Mouse (Mus musculus): ENCODE results near the gene Dennd1a.

DNA sequence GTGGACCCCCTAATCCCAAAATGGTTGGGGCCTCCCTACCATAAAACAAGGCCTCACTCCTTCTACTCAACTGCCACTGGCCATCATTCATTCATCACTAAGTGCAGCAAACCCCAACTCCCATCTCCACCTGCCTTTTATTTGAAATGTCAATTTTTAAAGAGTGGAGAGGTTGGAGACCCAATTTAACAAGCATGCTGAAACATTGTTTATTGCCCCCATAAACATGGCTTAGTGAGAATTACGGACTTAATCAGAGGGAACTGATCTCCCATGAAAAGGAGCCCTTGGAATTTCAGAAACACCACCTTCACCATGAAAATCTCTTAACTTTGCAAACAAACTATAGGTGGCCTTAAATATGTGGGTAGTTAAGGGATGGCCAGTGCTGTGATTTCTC lies 315.5 kb downstream of the Dennd1a start:
- TF ChIP-seq CTCF (IDR thresholded peaks at IDR 0.05; ENCODE audit: extremely low read depth, insufficient read depth, insufficient read length, insufficient replicate concordance) (no peak), POLR2A (IDR thresholded peaks at IDR 0.05; ENCODE audit: low read depth, low read length) (no peak)

Data from spleen, adult 2 months (tissue).